Mouse (Mus musculus) lung, postnatal 0 days (tissue): ENCODE results near the gene Myoc. TPM values are rescaled to one million over a fixed set of nuclear protein-coding genes. Genes with fewer than 3 reads are reported as not detected.
"Not testable (repeated sequence)": the region's sequence is repeated elsewhere in the genome, so short reads cannot be mapped to it uniquely, and the experiment has no call there.

Experiments
- ATAC-seq: fragments of 200-750 bp; cut with Nextera tagmentation; 2 replicates; pipeline ENCODE4 v1.8.0; 2017; ENCODE audit warnings: moderate library complexity
- DNase-seq: peaks from one replicate; pipeline ENCODE4 v3.0.0-alpha.2; 2016; ENCODE audit warnings: low spot score
- H3K27ac ChIP-seq: fragments of 300-500 bp; sonication (generic); 2 replicates; pipeline ENCODE4 v1.5.1; 2014; ENCODE audit warnings: antibody characterized with exemption, mild to moderate bottlenecking, low read length, mixed read lengths
- H3K27me3 ChIP-seq: fragments of 300-500 bp; sonication (generic); replicated peaks from 2 replicates; pipeline ENCODE4 v1.6.1; 2014; ENCODE audit warnings: low read length, mixed read lengths; ENCODE audit not compliant: insufficient read depth
- H3K36me3 ChIP-seq: fragments of 300-500 bp; sonication (generic); 2 replicates; pipeline ENCODE4 v1.6.1; 2014; ENCODE audit warnings: low read length, mixed read lengths; ENCODE audit not compliant: insufficient read depth
- H3K4me1 ChIP-seq: fragments of 300-500 bp; sonication (generic); 2 replicates; pipeline ENCODE4 v1.6.1; 2014; ENCODE audit warnings: antibody characterized with exemption, low read depth, low read length, mixed read lengths; ENCODE audit not compliant: insufficient read depth
- H3K4me2 ChIP-seq: fragments of 300-500 bp; sonication (generic); replicated peaks from 2 replicates; pipeline ENCODE4 v1.6.1; 2014; ENCODE audit warnings: low read depth, mild to moderate bottlenecking, low read length, moderate library complexity, mixed read lengths
- H3K4me3 ChIP-seq: fragments of 300-500 bp; sonication (generic); 2 replicates; pipeline ENCODE4 v1.5.1; 2014; ENCODE audit warnings: low read depth, low read length
- H3K9ac ChIP-seq: fragments of 300-500 bp; sonication (generic); replicated peaks from 2 replicates; pipeline ENCODE4 v1.6.1; 2014; ENCODE audit warnings: low read depth, mild to moderate bottlenecking
- H3K9me3 ChIP-seq: fragments of 300-500 bp; sonication (generic); 2 replicates; pipeline ENCODE4 v1.6.1; 2016; ENCODE audit warnings: low read length, mixed read lengths
- CTCF ChIP-seq: IDR thresholded peaks from 2 replicates; pipeline ENCODE4 v1.5.1; 2016; ENCODE audit warnings: antibody characterized with exemption, mild to moderate bottlenecking
- EP300 ChIP-seq: IDR thresholded peaks from 2 replicates; pipeline ENCODE4 v1.6.1; 2016; ENCODE audit warnings: antibody characterized with exemption, mild to moderate bottlenecking, control low read depth
- whole genome bisulfite sequencing: fragments of 180-500 bp; shearing (Covaris S2); extraction: QIAGEN DNeasy Blood & Tissue Kit; methylation state at CpG from one replicate; pipeline ENCODE4 v1.1.7; 2014; 5-methylcytosine and 5-hydroxymethylcytosine counted together
- polyA plus RNA-seq: library from polyadenylated mRNA; unstranded; fragments of >200 nt; fragmentation: Nextera tagmentation; extraction: Ambion mirVana; gene quantifications from 2 replicates; pipeline ENCODE4 v1.2.1, GENCODE M21; 2015

The Myoc gene
- polyA plus RNA-seq, 1 experiment from 2014 or later: 0.12 TPM

DNA sequence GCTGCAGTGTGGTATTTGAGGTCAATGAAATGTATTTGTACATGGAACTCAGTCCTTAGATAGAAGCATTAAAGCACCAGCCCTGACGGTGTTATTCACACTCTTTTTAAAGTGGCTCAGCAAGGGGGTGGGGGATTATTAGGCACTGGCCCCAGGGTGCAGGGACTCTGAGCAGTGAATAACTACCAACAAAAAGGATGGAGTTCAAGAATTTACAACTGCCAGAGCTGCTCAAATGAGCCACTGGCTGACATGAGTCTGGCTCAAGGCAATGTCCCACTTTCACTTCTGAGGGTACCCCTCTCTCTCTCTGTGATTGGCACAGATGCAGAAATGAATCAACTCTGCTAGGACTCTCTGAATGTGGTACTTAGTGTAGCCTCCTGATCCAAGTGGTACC lies 30.8 kb upstream of the Myoc start:
- no peak for TF ChIP-seq CTCF
- no peak for TF ChIP-seq EP300
- no peak overlapping the region for H3K4me2 ChIP-seq
- no peaks in the 10 kb centered on the region for H3K36me3 ChIP-seq
- H3K27ac ChIP-seq: no peak overlapping the region
- no peak overlapping the region for H3K4me3 ChIP-seq
- H3K9ac ChIP-seq: no peak overlapping the region
- DNase-seq: no peak
- no peaks in the 10 kb centered on the region for H3K4me1 ChIP-seq
- no peak for ATAC-seq
- H3K9me3 ChIP-seq: no peaks in the 10 kb centered on the region
- WGBS: 38% methylated on average over 1 of the region's 1 CpGs
- H3K27me3 ChIP-seq: no peaks in the 10 kb centered on the region

DNA sequence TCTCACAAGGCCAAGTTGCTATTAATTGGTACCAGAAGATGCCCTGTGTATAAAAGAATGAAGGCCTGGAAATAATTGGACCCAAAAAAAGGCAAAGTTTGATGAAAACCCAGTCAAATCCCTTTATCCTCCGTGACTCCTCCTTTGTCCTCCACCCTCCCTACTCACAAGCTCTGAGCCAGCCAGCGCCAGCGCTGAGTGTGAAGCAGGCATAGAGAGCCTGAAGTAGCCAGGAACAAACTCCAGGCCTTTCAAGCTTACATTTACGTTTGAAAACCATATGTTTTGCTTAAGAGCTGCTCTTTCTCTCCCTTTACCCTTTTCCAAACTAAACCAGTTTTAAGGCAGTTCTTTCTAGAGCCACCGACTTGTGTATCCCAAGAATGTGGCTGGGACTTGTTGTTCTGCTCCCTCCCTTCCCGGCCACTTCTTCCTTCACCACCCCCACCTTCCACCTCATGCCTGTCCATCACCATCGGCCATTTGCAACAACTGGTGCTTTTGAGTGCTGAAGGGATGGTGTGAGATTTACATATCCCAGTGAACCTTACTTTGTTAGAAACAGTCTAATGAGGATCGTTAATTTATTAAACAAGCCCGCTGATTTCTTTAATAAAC lies 29.2 kb upstream of the Myoc start:
- ATAC-seq (no peak), DNase-seq (no peak)
- H3K9ac ChIP-seq: no peak overlapping the region
- no peak overlapping the region for H3K27ac ChIP-seq
- H3K27me3 ChIP-seq: no peaks in the 10 kb centered on the region
- TF ChIP-seq EP300 (no peak), CTCF (no peak)
- H3K4me1 ChIP-seq: no peaks in the 10 kb centered on the region
- no peak overlapping the region for H3K4me3 ChIP-seq
- no peaks in the 10 kb centered on the region for H3K9me3 ChIP-seq
- H3K4me2 ChIP-seq: no peak overlapping the region
- 37% methylated on average over 9 of the region's 9 CpGs for WGBS
- no peaks in the 10 kb centered on the region for H3K36me3 ChIP-seq

- Histone ChIP-seq H3K27ac (no peak overlapping the region), H3K4me2 (no peak overlapping the region), H3K27me3 (no peaks in the 10 kb centered on the region), H3K4me3 (no peak overlapping the region), H3K9me3 (no peaks in the 10 kb centered on the region), H3K4me1 (no peaks in the 10 kb centered on the region), H3K9ac (no peak overlapping the region), H3K36me3 (no peaks in the 10 kb centered on the region)
- ATAC-seq (no peak), DNase-seq (peak; percentile 19)
- no peak for TF ChIP-seq CTCF
- no peak for TF ChIP-seq EP300
- WGBS: 52% methylated on average over 4 of the region's 4 CpGs
These were observed 27.8 kb upstream of the Myoc start for GRCm38 (mm10) chr1:162611191-162611590.

DNA sequence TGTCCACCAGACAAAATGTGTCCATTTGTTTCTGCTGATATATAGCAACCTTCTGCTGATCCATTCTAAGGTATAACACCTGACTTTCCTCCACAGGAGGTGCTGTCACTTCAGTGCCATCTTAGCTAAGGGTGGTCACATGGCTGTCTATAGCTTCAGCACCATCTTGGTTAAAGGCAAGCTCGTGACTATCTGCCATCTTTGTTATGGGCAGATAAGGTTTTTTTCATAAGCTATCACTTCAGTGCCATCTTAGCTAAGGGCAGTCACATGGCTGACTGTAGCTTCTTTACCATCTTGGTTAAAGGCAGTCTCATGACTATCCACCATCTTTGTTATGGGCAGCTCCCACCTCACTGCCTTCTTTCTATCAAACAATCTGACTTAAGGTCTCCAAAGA lies 23.4 kb upstream of the Myoc start:
- no peak for TF ChIP-seq EP300
- Histone ChIP-seq H3K27me3 (no peaks in the 10 kb centered on the region), H3K9ac (no peak overlapping the region), H3K4me1 (no peaks in the 10 kb centered on the region), H3K4me3 (no peak overlapping the region), H3K36me3 (no peaks in the 10 kb centered on the region), H3K9me3 (no peaks in the 10 kb centered on the region), H3K4me2 (no peak overlapping the region), H3K27ac (no peak overlapping the region)
- DNase-seq (no peak), ATAC-seq (no peak)
- 69% methylated on average over 1 of the region's 1 CpGs for WGBS

DNA sequence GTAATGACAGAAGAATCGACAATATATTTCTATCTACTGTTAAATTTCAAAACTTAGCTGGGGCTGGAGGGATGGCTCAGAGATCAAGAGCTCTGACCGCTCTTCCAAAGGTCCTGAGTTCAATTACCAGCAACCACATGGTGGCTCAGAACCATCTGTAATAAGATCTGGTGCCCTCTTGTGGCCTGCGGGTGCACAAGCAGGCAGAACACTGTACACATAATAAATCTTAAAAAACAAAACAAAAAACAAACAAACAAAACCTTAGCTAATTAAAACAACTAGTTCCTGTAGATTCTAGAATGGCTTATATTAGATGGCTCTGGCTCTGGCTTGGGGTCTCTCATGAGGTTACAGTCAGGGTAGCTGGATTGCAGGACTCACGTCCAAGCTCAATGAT lies 18.5 kb upstream of the Myoc start:
- H3K4me1 ChIP-seq: no peaks in the 10 kb centered on the region
- no peaks in the 10 kb centered on the region for H3K27me3 ChIP-seq
- 68% methylated on average over 4 of the region's 4 CpGs for WGBS
- ATAC-seq (no peak), DNase-seq (no peak)
- H3K9ac ChIP-seq: no peak overlapping the region
- TF ChIP-seq CTCF: peak; percentile 60
- TF ChIP-seq EP300: no peak
- H3K9me3 ChIP-seq: no peaks in the 10 kb centered on the region
- H3K36me3 ChIP-seq: no peaks in the 10 kb centered on the region
- no peak overlapping the region for H3K4me3 ChIP-seq
- H3K27ac ChIP-seq: no peak overlapping the region
- H3K4me2 ChIP-seq: no peak overlapping the region

DNA sequence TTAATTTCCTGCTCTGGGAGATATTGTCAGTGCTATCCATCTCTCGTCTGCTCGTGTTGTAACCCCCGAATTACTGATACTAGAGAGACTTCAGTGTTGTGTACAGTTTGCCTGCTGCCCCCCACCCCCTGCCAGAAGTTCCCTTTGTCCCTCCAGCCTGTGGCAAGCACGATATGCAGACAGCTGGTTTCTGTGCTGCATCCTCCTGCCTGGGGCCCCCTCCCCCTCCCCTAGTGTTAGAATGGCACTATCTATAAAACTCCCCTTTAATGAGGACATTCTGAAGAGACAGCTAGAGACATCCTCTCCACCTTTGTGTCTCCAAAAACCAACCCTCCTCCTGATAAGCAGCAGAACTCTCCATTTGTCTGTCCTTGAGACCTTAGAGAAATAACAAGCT lies 15.1 kb upstream of the Myoc start:
- H3K4me1 ChIP-seq: no peaks in the 10 kb centered on the region
- no peak for DNase-seq
- no peaks in the 10 kb centered on the region for H3K9me3 ChIP-seq
- H3K4me3 ChIP-seq: no peak overlapping the region
- TF ChIP-seq CTCF (no peak), EP300 (no peak)
- ATAC-seq: no peak
- no peak overlapping the region for H3K4me2 ChIP-seq
- H3K27ac ChIP-seq: no peak overlapping the region
- no peaks in the 10 kb centered on the region for H3K36me3 ChIP-seq
- WGBS: 25% methylated on average over 4 of the region's 4 CpGs
- no peaks in the 10 kb centered on the region for H3K27me3 ChIP-seq
- H3K9ac ChIP-seq: no peak overlapping the region

DNA sequence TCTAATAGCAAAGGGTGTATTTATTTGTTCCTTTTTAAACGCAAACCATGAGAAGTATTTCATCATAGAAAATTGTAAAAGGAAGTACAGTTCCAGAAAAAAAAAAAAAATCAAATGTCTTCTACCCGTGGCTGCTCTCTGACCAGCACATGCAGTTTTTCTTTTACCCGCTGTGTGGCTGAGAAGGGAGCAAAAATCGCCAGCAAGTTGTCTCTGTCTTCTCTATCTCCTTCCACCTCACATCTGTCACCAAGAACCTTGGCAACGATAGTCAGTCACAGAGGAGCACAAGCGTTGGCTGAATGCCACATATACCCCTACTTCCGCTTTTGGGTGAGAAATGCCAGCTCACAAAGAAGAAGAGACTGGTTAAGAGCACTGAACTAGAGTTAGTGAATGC lies 13.7 kb upstream of the Myoc start:
- 22% methylated on average over 7 of the region's 7 CpGs for WGBS
- Histone ChIP-seq H3K9ac (no peak overlapping the region), H3K4me1 (no peaks in the 10 kb centered on the region), H3K9me3 (no peaks in the 10 kb centered on the region), H3K4me2 (no peak overlapping the region), H3K4me3 (no peak overlapping the region), H3K27ac (no peak overlapping the region), H3K36me3 (no peaks in the 10 kb centered on the region), H3K27me3 (no peaks in the 10 kb centered on the region)
- DNase-seq (peak; percentile 41), ATAC-seq (peak; percentile 47)
- no peak for TF ChIP-seq CTCF
- TF ChIP-seq EP300: no peak

- not testable (repeated sequence) for DNase-seq, H3K4me1 ChIP-seq, H3K9ac ChIP-seq, H3K27me3 ChIP-seq, H3K4me3 ChIP-seq, ATAC-seq, H3K9me3 ChIP-seq, H3K27ac ChIP-seq, H3K36me3 ChIP-seq, H3K4me2 ChIP-seq
- WGBS: 69% methylated on average over 4 of the region's 4 CpGs
These were observed 11.1 kb upstream of the Myoc start for GRCm38 (mm10) chr1:162627821-162628220.

DNA sequence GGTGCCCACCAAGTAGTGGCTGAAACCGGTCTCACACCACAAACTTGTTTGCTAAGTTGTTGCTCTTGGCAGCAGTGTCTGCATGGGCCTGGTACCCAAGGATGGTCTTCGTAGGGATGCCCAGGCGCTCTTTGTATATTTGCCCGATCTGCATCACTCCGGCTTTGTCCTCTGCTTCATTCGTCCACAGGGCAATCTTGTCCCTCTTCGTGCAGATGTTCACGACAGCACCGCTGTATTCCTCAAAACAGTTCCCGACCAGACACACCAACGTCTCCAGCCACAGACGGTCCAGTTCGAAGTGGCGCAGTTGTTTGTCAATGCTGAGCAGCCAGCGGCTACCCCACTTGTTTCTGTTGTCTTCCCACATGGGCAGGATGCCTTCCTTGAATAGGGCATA lies 10.6 kb upstream of the Myoc start:
- not testable (repeated sequence) for H3K4me1 ChIP-seq, H3K27me3 ChIP-seq, H3K9me3 ChIP-seq, DNase-seq, H3K36me3 ChIP-seq, H3K27ac ChIP-seq, H3K4me3 ChIP-seq, H3K4me2 ChIP-seq, H3K9ac ChIP-seq, ATAC-seq
- 93% methylated on average over 15 of the region's 15 CpGs for WGBS
